Mouse (Mus musculus) thymus, adult 2 months (tissue): Measurements from ENCODE around the gene Vamp4. TPM values are rescaled to one million over a fixed set of nuclear protein-coding genes. Genes with fewer than 3 reads are reported as not detected.
A peak's percentile ranks its signal among the peaks of the same experiment; 100 is the strongest.

ENCODE experiments used
- DNase-seq: peaks from one replicate; pipeline ENCODE4 v3.0.0; 2021
- H3K27ac ChIP-seq: fragments of 200-500 bp; 2 replicates; pipeline ENCODE4 v1.5.1; 2012; ENCODE audit warnings: low read length, control low read depth; ENCODE audit not compliant: control insufficient read depth, insufficient read depth
- H3K27me3 ChIP-seq: fragments of 200-500 bp; 2 replicates; pipeline ENCODE4 v1.6.1; 2012; ENCODE audit warnings: mild to moderate bottlenecking, low read length, moderate library complexity, mixed read lengths; ENCODE audit not compliant: control insufficient read depth, insufficient read depth
- H3K36me3 ChIP-seq: fragments of 200-500 bp; 2 replicates; pipeline ENCODE4 v1.6.1; 2012; ENCODE audit warnings: mild to moderate bottlenecking, low read length, moderate library complexity; ENCODE audit not compliant: control insufficient read depth, insufficient read depth
- H3K4me1 ChIP-seq: fragments of 200-500 bp; replicated peaks from 2 replicates; pipeline ENCODE4 v1.6.1; 2012; ENCODE audit warnings: low read length; ENCODE audit not compliant: control insufficient read depth, insufficient read depth
- H3K4me3 ChIP-seq: fragments of 200-500 bp; 2 replicates; pipeline ENCODE4 v1.5.1; 2012; ENCODE audit warnings: mild to moderate bottlenecking, low read length, control low read depth, moderate library complexity; ENCODE audit not compliant: control insufficient read depth, insufficient read depth
- CTCF ChIP-seq: fragments of 200-500 bp; IDR thresholded peaks from 2 replicates; pipeline ENCODE4 v1.5.1; 2012; ENCODE audit warnings: mild to moderate bottlenecking, control low read depth, low read length, moderate library complexity, borderline replicate concordance; ENCODE audit not compliant: control insufficient read depth, poor library complexity, insufficient read depth; ENCODE audit errors: extremely low read depth
- POLR2A ChIP-seq: fragments of 200-500 bp; IDR thresholded peaks from 2 replicates; pipeline ENCODE4 v1.6.1; 2012; ENCODE audit warnings: mild to moderate bottlenecking, low read length, control low read depth, moderate library complexity; ENCODE audit not compliant: control insufficient read depth, poor library complexity, insufficient read depth; ENCODE audit errors: extremely low read depth
- whole genome bisulfite sequencing: fragments of 180-500 bp; shearing (Covaris S2); methylation state at CpG from one replicate; pipeline ENCODE4 v1.1.7; 2018; 5-methylcytosine and 5-hydroxymethylcytosine counted together
- polyA plus RNA-seq: library from polyadenylated mRNA; depleted of rRNA; stranded (reverse); fragments of >200 nt; gene quantifications from 2 replicates; pipeline ENCODE4 v1.2.3, GENCODE M21; 2012; rRNA removed

The Vamp4 gene
- 20.7 and 21.4 TPM in 2 replicates for polyA plus RNA-seq

DNA sequence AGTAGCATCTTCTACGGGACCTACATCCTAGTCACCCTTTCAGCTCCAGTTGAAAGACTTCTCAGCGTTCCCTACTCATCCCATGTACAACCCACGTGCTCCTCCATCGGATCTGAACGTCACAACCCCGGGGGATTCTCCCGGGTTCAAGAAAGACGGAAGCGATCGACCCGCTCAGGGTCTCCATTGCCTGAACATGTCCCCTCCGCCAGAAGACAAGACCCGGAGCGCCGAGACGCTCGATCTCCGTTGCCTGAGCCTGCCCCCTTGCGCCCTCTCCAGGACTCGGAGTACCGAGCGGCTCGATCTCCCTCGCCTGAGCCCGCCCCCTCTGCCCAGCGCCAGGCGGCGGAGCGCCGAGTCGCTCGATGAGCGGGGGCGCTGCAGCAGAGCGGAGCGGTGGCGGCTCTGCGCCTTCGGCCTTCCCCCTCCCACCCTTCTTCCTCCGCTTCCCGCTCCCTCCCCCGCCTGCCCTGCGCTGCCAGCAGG, at the start of gene Vamp4:
TSS of gene Vamp4 (plus strand) at position 256 of the 489 bp plus-strand sequence.
- under 1% methylated on average over 41 of the region's 43 CpGs for WGBS
- H3K27ac ChIP-seq = peak within 1 kb of the TSS; percentile 63
- DNase-seq = peak; percentile 96
- H3K36me3 ChIP-seq = peaks cover 12% of the 10 kb centered on the region
- H3K4me3 ChIP-seq = peak within 1 kb of the TSS; percentile 71
- TF ChIP-seq POLR2A (peak; percentile 48; the same call in 1 of the 2 replicates), CTCF (0 out of 2 replicates have a peak, but pooled peaks have one; percentile 37)
- H3K4me1 ChIP-seq = no peaks in the 10 kb centered on the region; the same call in 1 of the 2 replicates
- no peaks in the 10 kb centered on the region for H3K27me3 ChIP-seq

DNA sequence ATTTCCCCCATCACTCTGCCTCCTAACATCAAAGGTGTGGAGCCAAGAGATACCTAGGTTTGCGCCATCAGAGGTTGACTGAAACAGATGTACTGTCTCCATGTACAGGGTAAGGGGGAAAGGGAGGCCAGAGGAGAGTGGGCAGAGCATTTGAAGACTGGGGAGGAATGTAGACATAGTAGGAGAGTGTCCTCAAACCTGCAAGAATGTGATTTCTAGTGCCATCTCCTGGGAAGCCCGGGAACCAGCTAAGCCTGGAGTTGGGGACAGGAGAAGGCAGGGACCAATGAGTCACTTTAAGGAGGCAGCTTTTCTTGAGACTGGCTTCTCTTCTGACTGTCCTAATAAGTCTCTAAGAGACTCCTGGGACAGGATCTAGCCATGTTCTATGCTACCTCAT, 40.7 kb upstream of the Vamp4 start:
- 67% methylated on average over 2 of the region's 2 CpGs for WGBS
- DNase-seq = no peak
- no peaks in the 10 kb centered on the region for H3K27me3 ChIP-seq
- H3K36me3 ChIP-seq = peaks cover 9% of the 10 kb centered on the region; the same call in 1 of the 2 replicates
- H3K4me3 ChIP-seq = no peak overlapping the region
- no peak for TF ChIP-seq CTCF
- no peak for TF ChIP-seq POLR2A
- no peak overlapping the region for H3K27ac ChIP-seq
- H3K4me1 ChIP-seq = no peaks in the 10 kb centered on the region

DNA sequence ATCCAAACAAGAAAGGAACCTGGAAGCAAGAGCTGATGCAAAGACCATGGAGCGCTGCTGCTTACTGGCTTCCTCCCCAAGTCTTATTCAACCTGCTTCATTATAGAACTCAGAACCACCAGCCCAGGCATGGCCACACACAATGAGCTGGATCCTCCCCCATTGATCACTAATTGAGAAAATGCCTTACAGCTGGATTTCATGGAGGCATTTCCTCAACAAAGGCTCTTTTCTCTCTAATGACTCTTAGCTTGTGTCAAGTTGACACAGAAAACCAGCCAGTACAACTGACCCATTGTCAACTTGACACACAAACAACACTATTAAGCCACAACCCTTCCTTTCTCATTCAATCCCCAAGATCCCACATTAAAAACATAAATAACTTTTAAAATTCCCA, 39.6 kb upstream of the Vamp4 start:
- no peak for TF ChIP-seq POLR2A
- no peak for TF ChIP-seq CTCF
- Histone ChIP-seq H3K27me3 (no peaks in the 10 kb centered on the region), H3K4me3 (no peak overlapping the region), H3K36me3 (peaks cover 9% of the 10 kb centered on the region), H3K27ac (no peak overlapping the region), H3K4me1 (no peaks in the 10 kb centered on the region)
- DNase-seq = no peak
- 100% methylated on average over 1 of the region's 1 CpGs for WGBS

DNA sequence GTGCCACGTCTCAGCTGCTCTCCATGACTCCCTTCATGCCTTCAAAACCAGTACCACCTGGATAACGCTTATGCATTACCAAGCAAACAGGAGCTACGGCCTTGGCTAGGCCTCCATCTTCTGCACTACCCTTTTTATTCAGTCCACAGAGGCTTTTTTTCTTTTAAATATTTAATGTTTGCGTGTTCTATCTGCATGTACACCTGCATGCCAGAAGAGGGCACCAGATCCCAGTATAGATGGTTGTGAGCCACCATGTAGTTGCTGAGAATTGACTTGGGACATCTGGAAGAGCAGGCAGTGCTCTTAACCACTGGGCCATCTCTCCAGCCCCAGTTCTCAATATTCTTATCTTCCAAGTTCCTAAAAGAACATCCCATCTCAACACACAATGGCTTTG, 38.7 kb upstream of the Vamp4 start:
- no peak for DNase-seq
- WGBS = 85% methylated on average over 4 of the region's 4 CpGs
- H3K4me1 ChIP-seq = no peaks in the 10 kb centered on the region

DNA sequence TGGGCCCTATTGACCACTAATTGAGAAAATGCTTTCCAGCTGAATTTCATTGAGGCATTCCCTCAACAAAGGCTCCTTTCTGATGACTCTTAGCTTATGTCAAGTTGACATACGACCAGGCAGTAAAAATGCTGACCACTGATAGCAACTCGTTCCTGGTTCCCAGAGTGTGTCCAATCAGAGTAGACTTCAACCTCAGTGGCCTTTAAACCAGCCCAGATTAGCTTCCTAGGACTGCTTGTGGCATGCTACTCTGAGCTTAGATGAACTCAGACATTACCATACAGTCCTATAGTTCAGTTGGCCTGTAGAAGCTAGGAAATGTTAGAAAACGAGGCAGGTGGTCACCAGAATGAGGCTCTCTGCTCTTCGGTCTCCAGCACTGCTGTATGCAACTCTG, 38.0 kb upstream of the Vamp4 start:
- Histone ChIP-seq H3K4me3 (no peak overlapping the region), H3K27ac (no peak overlapping the region), H3K36me3 (peaks cover 17% of the 10 kb centered on the region), H3K4me1 (no peaks in the 10 kb centered on the region), H3K27me3 (no peaks in the 10 kb centered on the region)
- DNase-seq = no peak
- TF ChIP-seq POLR2A (no peak), CTCF (no peak)
- 89% methylated on average over 4 of the region's 4 CpGs for WGBS

More for the DNA sequence above, 38.7 kb upstream of the Vamp4 start:
- no peak for TF ChIP-seq POLR2A
- TF ChIP-seq CTCF = no peak
- H3K27me3 ChIP-seq = no peaks in the 10 kb centered on the region
- no peak overlapping the region for H3K27ac ChIP-seq
- no peak overlapping the region for H3K4me3 ChIP-seq
- peaks cover 11% of the 10 kb centered on the region for H3K36me3 ChIP-seq

DNA sequence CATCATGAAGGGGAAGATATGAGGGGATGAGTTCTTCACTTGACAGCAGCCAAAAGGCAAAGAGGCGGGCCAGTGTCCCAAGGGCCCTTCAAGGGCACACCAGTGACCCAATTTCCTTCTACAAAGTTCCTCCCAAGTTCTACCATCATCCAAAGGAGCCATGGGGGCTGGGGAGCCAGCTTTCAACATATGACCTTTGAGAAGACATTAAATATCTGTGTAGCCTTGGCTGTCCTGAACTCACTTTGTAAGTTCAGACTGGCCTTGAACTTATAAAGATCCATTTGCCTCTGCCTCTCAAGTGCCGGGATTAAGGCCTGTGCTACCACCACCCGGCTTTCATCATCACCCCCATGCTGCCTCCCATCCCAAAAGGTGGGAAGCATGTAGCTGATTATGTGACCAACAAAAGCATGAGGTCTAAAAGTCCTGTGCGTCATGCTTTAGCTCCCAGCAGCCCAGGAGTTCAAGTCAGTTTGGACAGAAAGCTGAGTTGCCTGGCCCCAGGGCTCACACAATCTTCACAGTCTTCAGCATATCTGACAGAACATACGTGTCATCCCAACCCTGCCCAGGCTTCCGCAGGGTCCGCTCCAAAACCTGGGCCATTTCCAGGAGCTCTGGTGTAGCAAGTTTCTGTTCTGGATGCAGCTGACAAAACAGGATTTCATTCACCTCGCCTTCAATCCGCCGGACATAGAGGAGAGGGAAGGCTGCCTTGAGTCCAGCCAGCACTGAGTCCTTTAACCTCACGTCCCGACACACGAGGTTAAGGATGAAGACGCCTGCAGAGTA, 36.4 kb upstream of the Vamp4 start:
- Histone ChIP-seq H3K27me3 (no peaks in the 10 kb centered on the region), H3K27ac (no peak overlapping the region), H3K36me3 (peaks cover 17% of the 10 kb centered on the region), H3K4me1 (no peaks in the 10 kb centered on the region), H3K4me3 (no peak overlapping the region)
- WGBS = 95% methylated on average over 14 of the region's 14 CpGs
- TF ChIP-seq CTCF (no peak), POLR2A (no peak)
- DNase-seq = no peak
